Mouse (Mus musculus): ENCODE measurements at regions not wholly inside any gene's neighbourhood (a gene's known extent, or its start where the extent isn't known, plus 50 kb on each side); places are given as distances from the start of the nearest gene placed in this dataset.

DNA sequence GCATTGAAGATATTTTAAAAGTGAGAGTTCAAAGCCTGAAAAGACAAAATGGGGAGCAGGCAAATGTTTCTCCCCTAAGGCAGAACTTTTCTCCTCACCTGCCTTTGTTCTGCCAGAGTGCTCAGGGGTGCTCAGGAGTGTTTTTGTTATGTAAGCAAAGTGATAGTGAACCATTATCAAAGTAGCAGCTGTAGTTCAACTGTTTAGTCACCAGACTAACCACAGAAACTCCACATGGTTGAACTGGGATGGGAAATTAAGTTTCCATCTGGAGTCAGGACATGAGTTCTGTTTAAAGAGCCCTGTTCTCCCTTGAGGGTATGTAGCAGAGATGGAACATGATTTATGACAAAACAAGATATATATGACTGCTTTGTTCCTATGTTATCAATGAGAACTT is 482.6 kb upstream of the Adam24 start:
- Histone ChIP-seq H3K9me3 (no peaks in the 10 kb centered on the region), H3K36me3 (no peaks in the 10 kb centered on the region), H3K4me3 (no peak overlapping the region), H3K9ac (replicated peaks) (no peak overlapping the region), H3K4me2 (replicated peaks) (no peak overlapping the region), H3K27me3 (no peaks in the 10 kb centered on the region), H3K4me1 (no peaks in the 10 kb centered on the region), H3K27ac (replicated peaks) (no peak overlapping the region)
- no peak for ATAC-seq (ENCODE audit: low FRiP score, low read depth)

DNA sequence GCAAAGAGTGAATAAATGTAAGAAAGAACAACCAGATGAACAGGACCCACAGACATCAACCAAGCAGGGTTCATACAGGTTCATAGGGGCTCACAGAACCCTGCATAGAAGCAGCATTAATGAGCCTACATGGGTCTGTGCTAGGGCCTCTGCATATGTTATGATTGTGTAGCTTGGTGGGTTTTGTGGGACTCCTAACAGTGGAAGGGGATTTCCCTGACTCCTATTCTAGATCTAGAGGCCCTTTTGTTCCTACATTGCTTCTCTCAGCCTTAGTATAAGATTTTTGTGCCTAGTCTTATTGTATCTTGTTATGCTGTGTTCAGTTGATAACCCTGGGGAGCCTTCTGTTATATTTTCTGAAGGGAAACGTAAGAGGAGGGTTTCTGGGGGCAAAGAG is 481.7 kb upstream of the Adam24 start:
- no peak overlapping the region for H3K9ac ChIP-seq (replicated peaks)
- H3K36me3 ChIP-seq, result no peaks in the 10 kb centered on the region
- no peak for ATAC-seq (ENCODE audit: low FRiP score, low read depth)
- no peaks in the 10 kb centered on the region for H3K4me1 ChIP-seq
- no peaks in the 10 kb centered on the region for H3K27me3 ChIP-seq
- 59% methylated on average over 1 of the region's 1 CpGs for WGBS
- H3K4me2 ChIP-seq (replicated peaks), result no peak overlapping the region
- no peaks in the 10 kb centered on the region for H3K9me3 ChIP-seq
- H3K27ac ChIP-seq (replicated peaks), result no peak overlapping the region
- no peak overlapping the region for H3K4me3 ChIP-seq

DNA sequence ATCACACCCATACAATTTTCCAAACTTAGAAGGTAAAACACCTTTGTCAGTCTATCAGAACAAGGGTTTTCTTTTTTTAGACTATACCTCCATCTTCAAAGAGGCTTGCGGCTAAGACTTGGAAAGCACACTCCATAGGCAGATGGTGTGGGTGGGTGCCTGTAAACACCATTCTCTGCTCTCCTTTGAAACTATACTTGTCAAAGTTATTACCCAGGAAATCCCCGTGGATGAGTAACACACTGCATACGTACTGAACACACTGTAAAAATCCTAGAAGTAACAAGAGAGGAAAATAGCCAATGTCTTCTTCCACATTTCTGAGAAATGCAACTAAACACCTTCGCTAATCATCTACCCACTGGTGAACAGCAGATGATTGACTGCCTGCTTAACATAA is 464.0 kb upstream of the Adam24 start:
- Histone ChIP-seq H3K9me3 (no peaks in the 10 kb centered on the region), H3K9ac (replicated peaks) (no peak overlapping the region), H3K27me3 (no peaks in the 10 kb centered on the region), H3K4me3 (no peak overlapping the region), H3K36me3 (no peaks in the 10 kb centered on the region), H3K4me1 (no peaks in the 10 kb centered on the region), H3K4me2 (replicated peaks) (no peak overlapping the region), H3K27ac (replicated peaks) (no peak overlapping the region)
- no peak for ATAC-seq (ENCODE audit: low FRiP score, low read depth)
- WGBS, result 94% methylated on average over 4 of the region's 4 CpGs

DNA sequence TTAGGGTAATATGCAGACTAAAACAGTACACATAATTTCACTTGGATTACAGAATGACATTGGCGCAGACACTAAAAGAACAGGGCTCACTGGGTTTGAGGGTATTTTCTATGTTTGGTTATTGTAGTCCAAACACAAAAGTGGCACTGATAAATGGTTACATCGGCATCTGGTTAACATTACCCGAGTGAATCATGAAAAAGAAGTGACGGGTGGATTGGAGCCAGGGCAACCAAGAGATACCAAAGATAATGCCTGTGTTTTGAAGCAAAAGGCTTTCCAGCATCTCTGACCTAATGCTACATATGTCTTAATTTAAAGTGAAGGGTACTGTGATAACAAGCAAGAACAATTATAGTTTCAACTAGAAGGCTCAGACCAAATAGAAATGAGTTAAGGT is 451.4 kb upstream of the Adam24 start:
- H3K9ac ChIP-seq (replicated peaks), result no peak overlapping the region
- WGBS, result 81% methylated on average over 4 of the region's 4 CpGs
- H3K4me1 ChIP-seq, result no peaks in the 10 kb centered on the region
- ATAC-seq (ENCODE audit: low FRiP score, low read depth), result no peak
- H3K27ac ChIP-seq (replicated peaks), result no peak overlapping the region
- no peaks in the 10 kb centered on the region for H3K27me3 ChIP-seq
- no peak overlapping the region for H3K4me2 ChIP-seq (replicated peaks)
- H3K4me3 ChIP-seq, result no peak overlapping the region
- no peaks in the 10 kb centered on the region for H3K36me3 ChIP-seq
- no peaks in the 10 kb centered on the region for H3K9me3 ChIP-seq

DNA sequence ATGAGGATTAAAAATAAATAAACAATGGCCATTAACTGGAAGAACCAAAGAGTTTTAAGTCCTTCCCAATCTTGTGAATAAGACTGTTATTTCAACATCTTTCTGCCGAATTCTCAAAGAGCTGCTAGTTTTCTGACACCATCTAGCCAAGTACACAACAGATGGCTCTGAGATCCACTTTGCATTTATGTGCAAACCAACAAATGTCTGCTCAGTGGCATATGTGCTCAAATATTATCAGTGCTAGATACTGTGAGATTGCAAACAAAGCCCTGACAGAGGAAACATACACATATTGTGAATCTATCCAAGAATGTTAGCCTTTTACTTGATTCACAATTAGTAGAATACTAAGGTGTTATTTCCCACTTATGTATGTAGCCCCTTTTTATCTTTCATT is 447.6 kb upstream of the Adam24 start:
- no peak for ATAC-seq (ENCODE audit: low FRiP score, low read depth)
- Histone ChIP-seq H3K4me1 (no peaks in the 10 kb centered on the region), H3K4me2 (replicated peaks) (no peak overlapping the region), H3K27ac (replicated peaks) (no peak overlapping the region), H3K4me3 (no peak overlapping the region), H3K9ac (replicated peaks) (no peak overlapping the region), H3K36me3 (no peaks in the 10 kb centered on the region), H3K27me3 (no peaks in the 10 kb centered on the region), H3K9me3 (no peaks in the 10 kb centered on the region)
- WGBS, result 66% methylated on average over 1 of the region's 1 CpGs

Data from midbrain, embryonic 12.5 days (tissue).